Mouse (Mus musculus) liver, embryonic 14.5 days (tissue): ENCODE measurements around the gene Anapc1.

Experiments used
- CTCF ChIP-seq: IDR thresholded peaks from 2 replicates; pipeline ENCODE4 v1.5.1; 2016; ENCODE audit warnings: antibody characterized with exemption, low read depth, control low read depth
- EP300 ChIP-seq: IDR thresholded peaks from 2 replicates; pipeline ENCODE4 v1.6.1; 2016; ENCODE audit warnings: antibody characterized with exemption, low read depth

DNA sequence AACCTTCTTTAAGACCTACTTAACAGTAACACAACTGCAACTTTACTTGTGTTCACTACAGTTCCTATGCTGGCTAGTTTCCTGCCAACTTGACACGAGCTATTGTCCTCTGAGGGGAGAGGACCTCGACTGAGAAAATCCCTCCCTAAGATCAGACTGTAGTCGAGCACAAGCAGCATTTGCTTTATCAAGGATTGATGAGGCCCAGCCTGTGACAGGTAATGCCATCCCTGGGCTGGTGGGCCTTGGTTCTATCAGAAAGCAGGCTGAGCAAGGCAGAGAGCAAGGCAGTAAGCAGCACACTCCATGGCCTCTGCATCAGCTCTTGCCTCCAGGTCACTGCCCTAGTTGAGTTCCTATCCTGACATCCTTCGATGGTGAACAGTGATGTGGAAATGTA, 6.0 kb upstream of the Anapc1 start:
- no peak for TF ChIP-seq CTCF
- TF ChIP-seq EP300, result no peak
